Comparison of ENCODE assay signal across 15 mouse cellular contexts in genomic region chr9:42116418-42117056, GRCm38 (mm10). TPM values are rescaled to one million over a fixed set of nuclear protein-coding genes. Genes with fewer than 3 reads are reported as not detected.
DNase-seq lines count a peak whose midpoint lies in the region; ATAC-seq and TF ChIP-seq lines count a peak whose summit lies in the region.
"Had no signal": no experiment of that assay in that cellular context is flagged by ENCODE, and none has a peak within 500 bp of the region (broad histone marks: within the 10 kb centered on the region; RNA-seq: fewer than 3 reads in every experiment).

No protein-coding gene starts in this region.

- no peak overlapping the region for H3K4me2 ChIP-seq in lung, embryonic 16.5 days (ENCODE audit: low read depth, low read length)
- no peak overlapping the region for H3K4me2 ChIP-seq in limb, embryonic 11.5 days (ENCODE audit: low read depth, severe bottlenecking)
- peak overlapping the region; percentile 38 for H3K4me2 ChIP-seq in neural tube, embryonic 15.5 days
- H3K4me2 ChIP-seq: forebrain, embryonic 12.5 days; heart, embryonic 15.5 days had no signal

- H3K36me3 ChIP-seq in lung, embryonic 16.5 days (ENCODE audit: control insufficient read depth, insufficient read depth, low read length): no peaks in the 10 kb centered on the region
- no peaks in the 10 kb centered on the region for H3K36me3 ChIP-seq in limb, embryonic 11.5 days (ENCODE audit: control insufficient read depth, insufficient read depth, low read length)
- no peaks in the 10 kb centered on the region for H3K36me3 ChIP-seq in neural tube, embryonic 15.5 days
- H3K36me3 ChIP-seq: forebrain, embryonic 12.5 days; heart, embryonic 15.5 days had no signal

- WGBS in lung, embryonic 16.5 days: 34% methylated on average over 10 of the region's 10 CpGs
- 42% methylated on average over 10 of the region's 10 CpGs for WGBS in limb, embryonic 11.5 days
- 45% methylated on average over 10 of the region's 10 CpGs for WGBS in neural tube, embryonic 15.5 days

- intact Hi-C loops in gastrocnemius, adult 2 months (cut with DNase I): no loop called here
- intact Hi-C loops in left cerebral cortex, postnatal 14 days (cut with DNase I): no loop called here

- no peak for TF ChIP-seq CTCF in gastrocnemius, adult 2 months (IDR thresholded peaks at IDR 0.05)

- H3K27ac ChIP-seq in gastrocnemius, adult 2 months: peak overlapping the region; percentile 77
- H3K27ac ChIP-seq in lung, embryonic 16.5 days (ENCODE audit: low read length): no peak overlapping the region
- H3K27ac ChIP-seq in limb, embryonic 11.5 days (replicated peaks; ENCODE audit: low read depth, low read length): peak overlapping the region; percentile 70
- H3K27ac ChIP-seq in neural tube, embryonic 15.5 days (replicated peaks): peak overlapping the region; percentile 74
- H3K27ac ChIP-seq: forebrain, embryonic 12.5 days; heart, embryonic 15.5 days had no signal

- no peak overlapping the region for H3K4me3 ChIP-seq in gastrocnemius, adult 2 months
- no peak overlapping the region for H3K4me3 ChIP-seq in lung, embryonic 16.5 days (ENCODE audit: low read length)
- H3K4me3 ChIP-seq in limb, embryonic 11.5 days (ENCODE audit: low read depth, low read length): no peak overlapping the region
- H3K4me3 ChIP-seq in neural tube, embryonic 15.5 days (replicated peaks): no peak overlapping the region
- H3K4me3 ChIP-seq: forebrain, embryonic 12.5 days; heart, embryonic 15.5 days had no signal

- peak; percentile 62 for ATAC-seq in lung, embryonic 16.5 days (ENCODE audit: low read depth)
- ATAC-seq in limb, embryonic 11.5 days (ENCODE audit: insufficient number of reproducible peaks, low FRiP score, low TSS enrichment, low read depth): no peak
- ATAC-seq in neural tube, embryonic 15.5 days (ENCODE audit: low FRiP score): peak; percentile 60; the same call in 1 of the 2 replicates

- DNase-seq in gastrocnemius, adult 2 months: no peak
- no peak for DNase-seq in gastrocnemius, adult 18-20 months (ENCODE audit: low spot score)
- DNase-seq in lung, adult 18-20 months: no peak
- DNase-seq in limb, embryonic 11.5 days (ENCODE audit: low spot score): peak; percentile 56
- DNase-seq in yolk sac, embryonic 10.5 days (ENCODE audit: low spot score): no peak
- DNase-seq in left cerebral cortex, postnatal 14 days (ENCODE audit: low spot score in 2 of 2): no peak
- DNase-seq: cerebellum, adult 11-12 months; gastrocnemius, postnatal 25 days; kidney, adult 9 months; spleen, adult 18-20 months; thymus, postnatal 14 days had no signal

- H3K9ac ChIP-seq in lung, embryonic 16.5 days (ENCODE audit: low read length): peak overlapping the region; percentile 15; the same call in 1 of the 2 replicates
- peak overlapping the region; percentile 17; the same call in 1 of the 2 replicates for H3K9ac ChIP-seq in limb, embryonic 11.5 days (ENCODE audit: low read length)
- no peak overlapping the region for H3K9ac ChIP-seq in neural tube, embryonic 15.5 days (replicated peaks)
- H3K9ac ChIP-seq: forebrain, embryonic 12.5 days; heart, embryonic 15.5 days had no signal

- no peaks in the 10 kb centered on the region for H3K9me3 ChIP-seq in lung, embryonic 16.5 days (ENCODE audit: control insufficient read depth, low read length)
- no peaks in the 10 kb centered on the region for H3K9me3 ChIP-seq in limb, embryonic 11.5 days (ENCODE audit: control insufficient read depth, low read length)
- H3K9me3 ChIP-seq in neural tube, embryonic 15.5 days (replicated peaks): no peaks in the 10 kb centered on the region
- H3K9me3 ChIP-seq: forebrain, embryonic 12.5 days; heart, embryonic 15.5 days had no signal

- H3K27me3 ChIP-seq in lung, embryonic 16.5 days (ENCODE audit: control insufficient read depth, insufficient read depth, low read depth, low read length): no peaks in the 10 kb centered on the region
- H3K27me3 ChIP-seq in limb, embryonic 11.5 days (ENCODE audit: control insufficient read depth, insufficient read depth, low read length): no peaks in the 10 kb centered on the region
- H3K27me3 ChIP-seq in neural tube, embryonic 15.5 days (replicated peaks): no peaks in the 10 kb centered on the region
- H3K27me3 ChIP-seq: forebrain, embryonic 12.5 days; heart, embryonic 15.5 days had no signal

- peaks cover 16% of the 10 kb centered on the region for H3K4me1 ChIP-seq in lung, embryonic 16.5 days (replicated peaks; ENCODE audit: control insufficient read depth, insufficient read depth, low read length)
- peaks cover 7% of the 10 kb centered on the region for H3K4me1 ChIP-seq in limb, embryonic 11.5 days (ENCODE audit: control insufficient read depth, insufficient read depth, low read length)
- peaks cover 69% of the 10 kb centered on the region for H3K4me1 ChIP-seq in neural tube, embryonic 15.5 days

RNA-seq across cellular contexts. Expression of gene Sorl1, which starts 7.6 kb away (rescaled TPM):
- 10 to 100 TPM; 38.7 to 43.4 TPM for total RNA-seq in gastrocnemius, adult 2 months (2021)
- total RNA-seq in gastrocnemius, adult 18-20 months (2021): 10 to 100 TPM; 37.8 to 38.9 TPM
- polyA plus RNA-seq in lung, embryonic 16.5 days (2015; fragmentation: Nextera tagmentation; extraction: Ambion mirVana): 11.8 and 13.8 TPM in 2 replicates
- polyA plus RNA-seq in limb, embryonic 11.5 days (2014; fragmentation: Nextera tagmentation; extraction: Ambion mirVana): 4.1 and 4.8 TPM in 2 replicates
- 12.6 and 13.3 TPM in 2 replicates for polyA plus RNA-seq in neural tube, embryonic 15.5 days (2015; fragmentation: Nextera tagmentation; extraction: Ambion mirVana)
- 100 to 1,000 TPM; 137 to 158 TPM for total RNA-seq in left cerebral cortex, postnatal 14 days (2021)
